Mouse (Mus musculus): ENCODE results near the gene Hck. TPM values are rescaled to one million over a fixed set of nuclear protein-coding genes. Genes with fewer than 3 reads are reported as not detected.

Gene Hck
- polyA plus RNA-seq, 1 experiment = 8.1 TPM

- peaks cover 100% of the 10 kb centered on the region for H3K36me3 ChIP-seq (replicated peaks; ENCODE audit: low read length)
- H3K4me3 ChIP-seq (replicated peaks) = no peak overlapping the region
- H3K27me3 ChIP-seq (replicated peaks) = no peaks in the 10 kb centered on the region
- TF ChIP-seq GATA1 (IDR thresholded peaks at IDR 0.05; ENCODE audit: borderline replicate concordance, low read length) (no peak), FLI1 (IDR thresholded peaks at IDR 0.05; ENCODE audit: low read length) (no peak)
- no peaks in the 10 kb centered on the region for H3K9me3 ChIP-seq
- H3K4me1 ChIP-seq = peaks cover 43% of the 10 kb centered on the region
Observed at GRCm38 (mm10) chr2:153186176-153186591, 77.9 kb downstream of the Hck start.

- no peaks in the 10 kb centered on the region for H3K9me3 ChIP-seq
- H3K27me3 ChIP-seq (replicated peaks) = no peaks in the 10 kb centered on the region
- peaks cover 100% of the 10 kb centered on the region for H3K36me3 ChIP-seq (replicated peaks; ENCODE audit: low read length)
- H3K4me3 ChIP-seq (replicated peaks) = no peak overlapping the region
- no peak for TF ChIP-seq FLI1 (IDR thresholded peaks at IDR 0.05; ENCODE audit: low read length)
- peaks cover 55% of the 10 kb centered on the region for H3K4me1 ChIP-seq
Observed at GRCm38 (mm10) chr2:153187848-153188247, 79.6 kb downstream of the Hck start.

- peaks cover 52% of the 10 kb centered on the region for H3K4me1 ChIP-seq
- peak overlapping the region; percentile 60 for H3K4me3 ChIP-seq (replicated peaks)
- H3K9me3 ChIP-seq = no peaks in the 10 kb centered on the region
- peaks cover 98% of the 10 kb centered on the region for H3K36me3 ChIP-seq (replicated peaks; ENCODE audit: low read length)
- TF ChIP-seq FLI1 (IDR thresholded peaks at IDR 0.05; ENCODE audit: low read length) = no peak
- no peak for TF ChIP-seq GATA1 (IDR thresholded peaks at IDR 0.05; ENCODE audit: borderline replicate concordance, low read length)
- no peaks in the 10 kb centered on the region for H3K27me3 ChIP-seq (replicated peaks)
Observed at GRCm38 (mm10) chr2:153191242-153191641, 83.0 kb downstream of the Hck start.

- Histone ChIP-seq H3K27me3 (replicated peaks) (no peaks in the 10 kb centered on the region), H3K4me3 (replicated peaks) (no peak overlapping the region), H3K4me1 (peaks cover 61% of the 10 kb centered on the region), H3K36me3 (replicated peaks; ENCODE audit: low read length) (peaks cover 95% of the 10 kb centered on the region), H3K9me3 (no peaks in the 10 kb centered on the region)
- TF ChIP-seq FLI1 (IDR thresholded peaks at IDR 0.05; ENCODE audit: low read length) (no peak), GATA1 (IDR thresholded peaks at IDR 0.05; ENCODE audit: borderline replicate concordance, low read length) (no peak)
Observed at GRCm38 (mm10) chr2:153194255-153194654, 86.0 kb downstream of the Hck start.

GRCm38 (mm10) chr2:153198485-153198884, 90.2 kb downstream of the Hck start:
- peaks cover 89% of the 10 kb centered on the region for H3K36me3 ChIP-seq (replicated peaks; ENCODE audit: low read length)

GRCm38 (mm10) chr2:153199114-153199513, 90.8 kb downstream of the Hck start:
- Histone ChIP-seq H3K36me3 (replicated peaks; ENCODE audit: low read length) (peaks cover 90% of the 10 kb centered on the region), H3K27me3 (replicated peaks) (no peaks in the 10 kb centered on the region), H3K9me3 (no peaks in the 10 kb centered on the region), H3K4me3 (replicated peaks) (peak overlapping the region; percentile 57), H3K4me1 (peaks cover 47% of the 10 kb centered on the region)
- TF ChIP-seq FLI1 (IDR thresholded peaks at IDR 0.05; ENCODE audit: low read length) (no peak), GATA1 (IDR thresholded peaks at IDR 0.05; ENCODE audit: borderline replicate concordance, low read length) (no peak)

More at GRCm38 (mm10) chr2:153198485-153198884, 90.2 kb downstream of the Hck start:
- Histone ChIP-seq H3K4me3 (replicated peaks) (peak overlapping the region; percentile 60), H3K4me1 (peaks cover 47% of the 10 kb centered on the region), H3K9me3 (no peaks in the 10 kb centered on the region), H3K27me3 (replicated peaks) (no peaks in the 10 kb centered on the region)
- TF ChIP-seq FLI1 (IDR thresholded peaks at IDR 0.05; ENCODE audit: low read length) (no peak), GATA1 (IDR thresholded peaks at IDR 0.05; ENCODE audit: borderline replicate concordance, low read length) (no peak)

Other genes with a start within 250 kb of the Hck start
- 0.15 TPM in 1 of 2 replicates, not detected in the other for gene Mylk2, start 197.1 kb upstream of the Hck start, polyA plus RNA-seq (2012; ENCODE audit: insufficient read depth, low replicate concordance)
- 3.2 and 4.6 TPM in 2 replicates for gene Foxs1, start 175.3 kb upstream of the Hck start, polyA plus RNA-seq (2012; ENCODE audit: insufficient read depth, low replicate concordance)
- gene Dusp15, start 156.8 kb upstream of the Hck start, polyA plus RNA-seq (2012; ENCODE audit: insufficient read depth, low replicate concordance) = 1.0 TPM in 1 of 2 replicates, not detected in the other
- 0.22 TPM in 1 of 2 replicates, not detected in the other for gene Ttll9, start 146.0 kb upstream of the Hck start, polyA plus RNA-seq (2012; ENCODE audit: insufficient read depth, low replicate concordance)
- gene Pdrg1, start 93.0 kb upstream of the Hck start, polyA plus RNA-seq (2012; ENCODE audit: insufficient read depth, low replicate concordance) = 9.7 and 47.3 TPM in 2 replicates
- gene Xkr7, start 76.6 kb upstream of the Hck start, polyA plus RNA-seq (2012; ENCODE audit: insufficient read depth, low replicate concordance) = not detected in 2 replicates
- not detected in 2 replicates for gene Ccm2l, start 42.5 kb upstream of the Hck start, polyA plus RNA-seq (2012; ENCODE audit: insufficient read depth, low replicate concordance)
- gene Tm9sf4, start 52.8 kb downstream of the Hck start, polyA plus RNA-seq (2012; ENCODE audit: insufficient read depth, low replicate concordance) = 23.8 and 32.4 TPM in 2 replicates
- gene Tspyl3, start 117.0 kb downstream of the Hck start, polyA plus RNA-seq (2012; ENCODE audit: insufficient read depth, low replicate concordance) = 3.3 and 3.6 TPM in 2 replicates
- gene Plagl2, start 133.0 kb downstream of the Hck start, polyA plus RNA-seq (2012; ENCODE audit: insufficient read depth, low replicate concordance) = 5.7 and 6.8 TPM in 2 replicates
- 2.1 and 3.0 TPM in 2 replicates for gene Pofut1, start 133.1 kb downstream of the Hck start, polyA plus RNA-seq (2012; ENCODE audit: insufficient read depth, low replicate concordance)
- gene Kif3b, start 182.9 kb downstream of the Hck start, polyA plus RNA-seq (2012; ENCODE audit: insufficient read depth, low replicate concordance) = 0.89 TPM in 1 of 2 replicates, not detected in the other
- gene Asxl1, start 237.4 kb downstream of the Hck start, polyA plus RNA-seq (2012; ENCODE audit: insufficient read depth, low replicate concordance) = 1.3 and 2.1 TPM in 2 replicates

Measured in megakaryocyte, embryonic 14.5 days (primary cell).